Mouse (Mus musculus) midbrain, embryonic 16.5 days (tissue): ENCODE data around the gene Tgfa. TPM values are rescaled to one million over a fixed set of nuclear protein-coding genes. Genes with fewer than 3 reads are reported as not detected.

Experiments used
- ATAC-seq: fragments of 200-750 bp; cut with Nextera tagmentation; 2 replicates; pipeline ENCODE4 v1.8.0; 2017; ENCODE audit warnings: moderate TSS enrichment
- H3K27ac ChIP-seq: fragments of 300-500 bp; sonication (generic); 2 replicates; pipeline ENCODE4 v1.5.1; 2014; ENCODE audit warnings: mild to moderate bottlenecking, low read length, mixed read lengths
- H3K27me3 ChIP-seq: fragments of 300-500 bp; sonication (generic); 2 replicates; pipeline ENCODE4 v1.6.1; 2014; ENCODE audit warnings: low read depth, low read length, mixed read lengths; ENCODE audit not compliant: control insufficient read depth, insufficient read depth
- H3K36me3 ChIP-seq: fragments of 300-500 bp; sonication (generic); 2 replicates; pipeline ENCODE4 v1.6.1; 2014; ENCODE audit warnings: mild to moderate bottlenecking, low read length, moderate library complexity, mixed read lengths; ENCODE audit not compliant: control insufficient read depth, insufficient read depth
- H3K4me1 ChIP-seq: fragments of 300-500 bp; sonication (generic); 2 replicates; pipeline ENCODE4 v1.6.1; 2014; ENCODE audit warnings: mild to moderate bottlenecking, low read length, mixed read lengths; ENCODE audit not compliant: control insufficient read depth, insufficient read depth
- H3K4me2 ChIP-seq: fragments of 300-500 bp; sonication (generic); 2 replicates; pipeline ENCODE4 v1.6.1; 2014; ENCODE audit warnings: mild to moderate bottlenecking, low read length, mixed read lengths
- H3K4me3 ChIP-seq: fragments of 300-500 bp; sonication (generic); 2 replicates; pipeline ENCODE4 v1.5.1; 2014; ENCODE audit warnings: low read depth, mild to moderate bottlenecking, low read length, moderate library complexity, mixed read lengths
- H3K9ac ChIP-seq: fragments of 300-500 bp; sonication (generic); 2 replicates; pipeline ENCODE4 v1.6.1; 2014; ENCODE audit warnings: low read depth, low read length, mixed read lengths
- H3K9me3 ChIP-seq: fragments of 300-500 bp; sonication (generic); replicated peaks from 2 replicates; pipeline ENCODE4 v1.6.1; 2014; ENCODE audit warnings: mild to moderate bottlenecking, low read length, mixed read lengths; ENCODE audit not compliant: control insufficient read depth, poor library complexity, severe bottlenecking
- WGBS: fragments of 180-500 bp; shearing (Covaris S2); extraction: QIAGEN DNeasy Blood & Tissue Kit; methylation state at CpG from one replicate; pipeline ENCODE4 v1.1.7; 2014; 5-methylcytosine and 5-hydroxymethylcytosine counted together
- polyA plus RNA-seq: library from polyadenylated mRNA; unstranded; fragments of >200 nt; fragmentation: Nextera tagmentation; extraction: Ambion mirVana; gene quantifications from 2 replicates; pipeline ENCODE4 v1.2.1, GENCODE M21; 2015

Gene Tgfa
- polyA plus RNA-seq, 1 experiment from 2014 or later = 14.7 TPM

- H3K36me3 ChIP-seq = no peaks in the 10 kb centered on the region
- no peak for ATAC-seq
- no peaks in the 10 kb centered on the region for H3K9me3 ChIP-seq
- no peak overlapping the region for H3K4me2 ChIP-seq
- no peak overlapping the region for H3K27ac ChIP-seq
- no peak overlapping the region for H3K4me3 ChIP-seq
- H3K4me1 ChIP-seq = no peaks in the 10 kb centered on the region
- H3K9ac ChIP-seq = no peak overlapping the region
- H3K27me3 ChIP-seq = no peaks in the 10 kb centered on the region
- 59% methylated on average over 3 of the region's 3 CpGs for WGBS
These were observed 34.1 kb upstream of the Tgfa start for GRCm38 (mm10) chr6:86160878-86161277.

DNA sequence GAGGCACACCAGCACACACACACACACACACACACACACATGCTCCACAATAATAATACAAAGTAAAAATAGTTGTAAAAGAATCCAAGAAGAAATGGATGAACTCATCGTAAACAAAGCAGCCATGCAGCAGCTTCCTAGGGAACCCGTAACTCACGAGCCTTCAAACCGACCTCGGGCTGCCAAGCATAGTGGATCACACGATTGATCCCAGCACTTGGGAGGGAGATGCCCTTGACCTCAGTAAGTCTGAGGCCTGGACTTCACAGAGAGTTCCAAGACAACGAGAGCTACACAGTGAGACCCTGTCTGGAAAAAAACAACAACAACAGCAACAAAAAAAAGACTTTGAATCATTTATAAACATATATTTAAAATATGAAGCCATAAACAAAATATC is 33.4 kb upstream of the Tgfa start:
- ATAC-seq = no peak
- no peak overlapping the region for H3K9ac ChIP-seq
- H3K4me3 ChIP-seq = no peak overlapping the region
- H3K27me3 ChIP-seq = no peaks in the 10 kb centered on the region
- no peak overlapping the region for H3K27ac ChIP-seq
- no peaks in the 10 kb centered on the region for H3K9me3 ChIP-seq
- no peaks in the 10 kb centered on the region for H3K36me3 ChIP-seq
- no peak overlapping the region for H3K4me2 ChIP-seq
- no peaks in the 10 kb centered on the region for H3K4me1 ChIP-seq
- WGBS = 51% methylated on average over 7 of the region's 7 CpGs

GRCm38 (mm10) chr6:86164028-86164427 is 31.0 kb upstream of the Tgfa start:
- H3K4me2 ChIP-seq = no peak overlapping the region
- no peaks in the 10 kb centered on the region for H3K9me3 ChIP-seq
- no peak for ATAC-seq
- no peak overlapping the region for H3K4me3 ChIP-seq
- 35% methylated on average over 3 of the region's 3 CpGs for WGBS
- no peaks in the 10 kb centered on the region for H3K36me3 ChIP-seq
- H3K4me1 ChIP-seq = no peaks in the 10 kb centered on the region
- H3K9ac ChIP-seq = no peak overlapping the region
- no peaks in the 10 kb centered on the region for H3K27me3 ChIP-seq
- no peak overlapping the region for H3K27ac ChIP-seq

DNA sequence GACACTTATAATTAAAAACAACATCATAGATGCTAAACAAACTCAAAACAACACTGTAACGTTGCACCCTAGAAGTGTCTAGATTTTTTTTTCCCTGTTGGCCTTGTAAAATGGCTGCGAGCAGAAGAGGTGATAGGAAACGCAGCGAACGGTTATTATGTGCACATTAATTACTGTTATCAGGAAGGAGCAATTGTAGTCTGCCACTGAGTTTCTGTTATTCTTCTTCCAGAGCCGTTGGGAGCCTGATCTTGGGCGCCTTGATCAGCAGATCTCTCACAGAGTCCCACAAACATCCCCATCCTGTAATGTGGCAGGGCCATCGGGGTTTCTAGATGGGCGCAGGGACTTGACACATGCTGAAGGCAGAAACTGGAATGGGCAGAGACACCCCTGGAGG is 28.6 kb upstream of the Tgfa start:
- H3K4me1 ChIP-seq = no peaks in the 10 kb centered on the region
- H3K27me3 ChIP-seq = no peaks in the 10 kb centered on the region
- no peak overlapping the region for H3K4me3 ChIP-seq
- no peak overlapping the region for H3K9ac ChIP-seq
- 81% methylated on average over 9 of the region's 9 CpGs for WGBS
- H3K4me2 ChIP-seq = no peak overlapping the region
- H3K9me3 ChIP-seq = no peaks in the 10 kb centered on the region
- no peak overlapping the region for H3K27ac ChIP-seq
- H3K36me3 ChIP-seq = no peaks in the 10 kb centered on the region
- no peak for ATAC-seq

DNA sequence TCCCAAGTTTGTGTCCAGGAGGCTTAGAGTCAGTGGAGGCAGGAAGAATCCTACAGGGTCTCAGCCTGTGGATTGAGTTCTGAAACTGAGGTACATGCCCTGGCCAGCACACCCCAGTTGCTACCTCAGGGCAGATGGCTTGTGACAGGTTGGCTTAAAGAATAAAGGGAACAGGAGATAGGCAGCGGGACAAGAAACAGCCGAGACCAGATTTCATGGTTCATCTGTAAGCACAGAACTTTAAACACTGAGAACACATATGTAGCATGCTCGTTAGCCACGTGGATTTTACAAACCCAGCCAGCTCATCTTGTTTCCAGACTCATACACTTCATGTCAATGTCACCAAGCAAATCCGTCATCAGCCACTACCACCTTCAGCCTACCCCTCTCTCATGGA is 27.2 kb upstream of the Tgfa start:
- Histone ChIP-seq H3K4me3 (no peak overlapping the region), H3K27ac (no peak overlapping the region), H3K4me2 (no peak overlapping the region), H3K36me3 (no peaks in the 10 kb centered on the region), H3K9ac (no peak overlapping the region), H3K27me3 (no peaks in the 10 kb centered on the region), H3K9me3 (no peaks in the 10 kb centered on the region), H3K4me1 (no peaks in the 10 kb centered on the region)
- no peak for ATAC-seq
- WGBS = 84% methylated on average over 5 of the region's 5 CpGs

DNA sequence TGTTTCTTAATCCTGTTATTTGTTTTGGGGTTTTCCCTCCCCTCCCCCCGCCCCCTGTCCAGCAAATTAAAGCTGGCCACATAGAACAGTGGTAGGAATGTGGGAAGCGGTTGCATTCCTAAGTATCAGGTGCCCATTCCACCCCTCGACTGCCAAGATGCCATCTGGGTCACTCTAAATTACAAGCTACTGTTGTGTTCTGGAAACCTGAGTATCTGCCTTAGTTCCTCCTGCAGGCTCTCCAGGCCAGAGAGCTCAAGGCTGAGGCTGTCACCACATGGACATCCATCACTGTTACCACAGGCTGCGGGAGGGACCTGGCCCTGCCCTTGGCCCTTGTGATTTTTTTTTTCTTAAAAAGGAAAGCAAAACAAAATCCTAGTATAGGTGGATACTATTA is 25.9 kb upstream of the Tgfa start:
- Histone ChIP-seq H3K27ac (no peak overlapping the region), H3K4me3 (no peak overlapping the region), H3K4me2 (no peak overlapping the region), H3K4me1 (no peaks in the 10 kb centered on the region), H3K9ac (no peak overlapping the region), H3K27me3 (no peaks in the 10 kb centered on the region), H3K9me3 (no peaks in the 10 kb centered on the region), H3K36me3 (no peaks in the 10 kb centered on the region)
- WGBS = 62% methylated on average over 4 of the region's 4 CpGs
- no peak for ATAC-seq

GRCm38 (mm10) chr6:86176236-86176635 is 18.8 kb upstream of the Tgfa start:
- H3K36me3 ChIP-seq = no peaks in the 10 kb centered on the region
- no peaks in the 10 kb centered on the region for H3K9me3 ChIP-seq
- no peak for ATAC-seq
- WGBS = 79% methylated on average over 5 of the region's 5 CpGs
- H3K4me2 ChIP-seq = no peak overlapping the region
- H3K27ac ChIP-seq = no peak overlapping the region
- no peak overlapping the region for H3K4me3 ChIP-seq
- H3K27me3 ChIP-seq = no peaks in the 10 kb centered on the region
- no peaks in the 10 kb centered on the region for H3K4me1 ChIP-seq
- no peak overlapping the region for H3K9ac ChIP-seq

- no peaks in the 10 kb centered on the region for H3K9me3 ChIP-seq
- no peak for ATAC-seq
- no peaks in the 10 kb centered on the region for H3K4me1 ChIP-seq
- H3K4me2 ChIP-seq = no peak overlapping the region
- no peaks in the 10 kb centered on the region for H3K27me3 ChIP-seq
- 76% methylated on average over 6 of the region's 6 CpGs for WGBS
- H3K27ac ChIP-seq = no peak overlapping the region
- no peak overlapping the region for H3K4me3 ChIP-seq
- H3K36me3 ChIP-seq = no peaks in the 10 kb centered on the region
- no peak overlapping the region for H3K9ac ChIP-seq
These were observed 18.3 kb upstream of the Tgfa start for GRCm38 (mm10) chr6:86176721-86177120.

- WGBS = 94% methylated on average over 9 of the region's 9 CpGs
- Histone ChIP-seq H3K4me3 (no peak overlapping the region), H3K36me3 (no peaks in the 10 kb centered on the region), H3K9ac (no peak overlapping the region), H3K9me3 (no peaks in the 10 kb centered on the region), H3K27me3 (no peaks in the 10 kb centered on the region), H3K4me2 (no peak overlapping the region), H3K27ac (no peak overlapping the region), H3K4me1 (no peaks in the 10 kb centered on the region)
- no peak for ATAC-seq
These were observed 17.6 kb upstream of the Tgfa start for GRCm38 (mm10) chr6:86177331-86177982.
